In genomic region chr5:96222964-96223363, GRCm38 (mm10) we compare ENCODE assay signal across 27 mouse cellular contexts.
"Had no signal": no experiment of that assay in that cellular context is flagged by ENCODE, and none has a peak within 500 bp of the region (broad histone marks: within the 10 kb centered on the region; RNA-seq: fewer than 3 reads in every experiment).

No protein-coding gene starts in this region.

- H3K4me1 ChIP-seq: limb, embryonic 10.5 days; limb, embryonic 12.5 days; limb, embryonic 13.5 days; limb, embryonic 15.5 days; midbrain, embryonic 15.5 days had no signal

- H3K4me2 ChIP-seq: limb, embryonic 12.5 days; limb, embryonic 13.5 days; limb, embryonic 15.5 days; liver, embryonic 15.5 days; lung, embryonic 14.5 days; lung, embryonic 15.5 days; midbrain, embryonic 11.5 days; midbrain, embryonic 12.5 days; midbrain, embryonic 13.5 days; midbrain, embryonic 15.5 days; neural tube, embryonic 12.5 days had no signal

- H3K4me3 ChIP-seq: limb, embryonic 10.5 days; limb, embryonic 12.5 days; limb, embryonic 13.5 days; limb, embryonic 15.5 days; liver, embryonic 12.5 days; liver, embryonic 13.5 days; liver, embryonic 15.5 days; lung, embryonic 15.5 days; midbrain, embryonic 10.5 days; midbrain, embryonic 12.5 days; midbrain, embryonic 13.5 days; midbrain, embryonic 15.5 days; myocyte; neural tube, embryonic 12.5 days had no signal

- H3K27ac ChIP-seq: limb, embryonic 10.5 days; limb, embryonic 12.5 days; limb, embryonic 13.5 days; limb, embryonic 15.5 days; liver, embryonic 12.5 days; liver, embryonic 14.5 days; lung, embryonic 15.5 days; midbrain, embryonic 10.5 days; midbrain, embryonic 12.5 days; midbrain, embryonic 13.5 days; midbrain, embryonic 15.5 days; neural tube, embryonic 12.5 days had no signal

- H3K27me3 ChIP-seq: limb, embryonic 12.5 days; limb, embryonic 13.5 days; limb, embryonic 15.5 days; liver, embryonic 12.5 days; liver, embryonic 13.5 days; liver, embryonic 15.5 days; lung, embryonic 15.5 days; megakaryocyte, embryonic 14.5 days; midbrain, embryonic 12.5 days; midbrain, embryonic 13.5 days; midbrain, embryonic 15.5 days; neural tube, embryonic 12.5 days had no signal

- H3K9ac ChIP-seq: limb, embryonic 12.5 days; limb, embryonic 13.5 days; limb, embryonic 15.5 days; liver, embryonic 12.5 days; liver, embryonic 13.5 days; liver, embryonic 14.5 days; liver, embryonic 15.5 days; liver, postnatal 0 days; lung, embryonic 14.5 days; lung, embryonic 15.5 days; midbrain, embryonic 12.5 days; midbrain, embryonic 13.5 days; midbrain, embryonic 15.5 days; neural tube, embryonic 12.5 days had no signal

- H3K9me3 ChIP-seq: limb, embryonic 10.5 days; limb, embryonic 12.5 days; limb, embryonic 13.5 days; limb, embryonic 15.5 days; liver, embryonic 12.5 days; liver, embryonic 13.5 days; liver, embryonic 15.5 days; lung, embryonic 15.5 days; megakaryocyte, embryonic 14.5 days; midbrain, embryonic 10.5 days; midbrain, embryonic 12.5 days; midbrain, embryonic 13.5 days; midbrain, embryonic 15.5 days; neural tube, embryonic 12.5 days had no signal

- H3K36me3 ChIP-seq: neural tube, embryonic 12.5 days had no signal

- DNase-seq: liver; liver, embryonic 13.5 days; lung, adult 18-20 months; lung, adult 2 months; lung, embryonic 14.5 days; lung, postnatal 10 days; lung, postnatal 14 days; lung, postnatal 36 days; lung, postnatal 4 days; midbrain, embryonic 14.5 days had no signal
